Comparison of ENCODE assay signal across 26 mouse cellular contexts in genomic region chr12:87348029-87348428, GRCm38 (mm10). TPM values are rescaled to one million over a fixed set of nuclear protein-coding genes. Genes with fewer than 3 reads are reported as not detected.
DNase-seq lines count a peak whose midpoint lies in the region; ATAC-seq and TF ChIP-seq lines count a peak whose summit lies in the region.
"Had no signal": no experiment of that assay in that cellular context is flagged by ENCODE, and none has a peak within 500 bp of the region (broad histone marks: within the 10 kb centered on the region; RNA-seq: fewer than 3 reads in every experiment).

No protein-coding gene starts in this region.

- H3K9ac ChIP-seq in lung, postnatal 0 days (replicated peaks; ENCODE audit: low read depth) = no peak overlapping the region
- H3K9ac ChIP-seq: limb, embryonic 15.5 days; lung, embryonic 15.5 days; neural tube, embryonic 13.5 days had no signal

- no peak for TF ChIP-seq POLR2A in lung, adult 2 months (IDR thresholded peaks at IDR 0.05; ENCODE audit: borderline replicate concordance, extremely low read depth, low read depth, low read length)

- no peaks in the 10 kb centered on the region for H3K9me3 ChIP-seq in lung, postnatal 0 days (ENCODE audit: low read length)
- H3K9me3 ChIP-seq in megakaryocyte, embryonic 14.5 days = no peaks in the 10 kb centered on the region
- H3K9me3 ChIP-seq: hindbrain, embryonic 10.5 days; limb, embryonic 10.5 days; limb, embryonic 15.5 days; lung, embryonic 15.5 days; neural tube, embryonic 13.5 days had no signal

- no peak overlapping the region for H3K4me3 ChIP-seq in lung, postnatal 0 days (ENCODE audit: low read depth, low read length)
- no peak overlapping the region for H3K4me3 ChIP-seq in lung, adult 2 months (replicated peaks; ENCODE audit: extremely low read depth, low read depth, low read length)
- peak overlapping the region; percentile 19 for H3K4me3 ChIP-seq in megakaryocyte, embryonic 14.5 days (replicated peaks)
- H3K4me3 ChIP-seq: erythroblast, embryonic 14.5 days; hindbrain, embryonic 10.5 days; limb, embryonic 10.5 days; limb, embryonic 15.5 days; lung, embryonic 15.5 days; neural tube, embryonic 13.5 days had no signal

- no peak overlapping the region for H3K27ac ChIP-seq in lung, postnatal 0 days (ENCODE audit: low read length)
- H3K27ac ChIP-seq: hindbrain, embryonic 10.5 days; limb, embryonic 10.5 days; limb, embryonic 15.5 days; lung, embryonic 15.5 days; neural tube, embryonic 13.5 days had no signal

- no peaks in the 10 kb centered on the region for H3K4me1 ChIP-seq in lung, postnatal 0 days (ENCODE audit: insufficient read depth, low read depth, low read length)
- no peaks in the 10 kb centered on the region for H3K4me1 ChIP-seq in lung, adult 2 months (ENCODE audit: control insufficient read depth, insufficient read depth, low read length)
- peaks cover 29% of the 10 kb centered on the region for H3K4me1 ChIP-seq in megakaryocyte, embryonic 14.5 days
- H3K4me1 ChIP-seq: hindbrain, embryonic 10.5 days; limb, embryonic 10.5 days; limb, embryonic 15.5 days; lung, embryonic 15.5 days; neural tube, embryonic 13.5 days had no signal

- H3K36me3 ChIP-seq in lung, postnatal 0 days (ENCODE audit: insufficient read depth, low read length) = no peaks in the 10 kb centered on the region
- peaks cover 66% of the 10 kb centered on the region for H3K36me3 ChIP-seq in megakaryocyte, embryonic 14.5 days (replicated peaks; ENCODE audit: low read length)

- WGBS in lung, postnatal 0 days = 85% methylated on average over 2 of the region's 2 CpGs
- WGBS in lung, adult 2 months = 63% methylated on average over 2 of the region's 2 CpGs

- H3K27me3 ChIP-seq in lung, postnatal 0 days (replicated peaks; ENCODE audit: insufficient read depth, low read length) = no peaks in the 10 kb centered on the region
- no peaks in the 10 kb centered on the region for H3K27me3 ChIP-seq in megakaryocyte, embryonic 14.5 days (replicated peaks)
- H3K27me3 ChIP-seq: CH12.LX; limb, embryonic 15.5 days; lung, embryonic 15.5 days; neural tube, embryonic 13.5 days had no signal

- TF ChIP-seq CTCF in lung, postnatal 0 days (IDR thresholded peaks at IDR 0.05) = no peak
- no peak for TF ChIP-seq CTCF in lung, adult 2 months (IDR thresholded peaks at IDR 0.05; ENCODE audit: insufficient read depth, low read length)

- TF ChIP-seq EP300 in lung, postnatal 0 days (IDR thresholded peaks at IDR 0.05) = 0 out of 2 replicates have a peak, but pooled peaks have one; percentile 12

- DNase-seq in lung, postnatal 0 days (ENCODE audit: low spot score) = no peak
- no peak for DNase-seq in lung, adult 2 months
- DNase-seq in adipocyte (ENCODE audit: low spot score) = peak; percentile 81
- no peak for DNase-seq in natural killer cell, adult 2 months (ENCODE audit: low spot score in 2 of 2)
- no peak for DNase-seq in cerebellum, adult 8-10 months
- DNase-seq: cerebellum, adult 11-12 months; cerebellum, postnatal 10 days; heart, postnatal 14 days; kidney, postnatal 14 days; layer of hippocampus, adult 9-11 months; midbrain, embryonic 14.5 days; retina, postnatal 1 day; right cerebral cortex, postnatal 14 days had no signal

- no peak overlapping the region for H3K4me2 ChIP-seq in lung, postnatal 0 days (replicated peaks; ENCODE audit: low read depth, low read length)
- H3K4me2 ChIP-seq: limb, embryonic 15.5 days; lung, embryonic 15.5 days; neural tube, embryonic 13.5 days had no signal

- ATAC-seq in lung, postnatal 0 days = no peak
- peak; percentile 91 for ATAC-seq in granulocyte monocyte progenitor cell, adult 5-6 weeks (replicated peaks; ENCODE audit: poor library complexity, severe bottlenecking)
- ATAC-seq in monocyte, adult 5-6 weeks (replicated peaks; ENCODE audit: insufficient number of reproducible peaks, low FRiP score, low TSS enrichment, poor library complexity, severe bottlenecking) = no peak
- ATAC-seq: forebrain, embryonic 16.5 days; hindbrain, embryonic 16.5 days had no signal

RNA-seq across cellular contexts. Expression of gene Sptlc2, which starts 40.1 kb away (rescaled TPM):
- 194 and 216 TPM in 2 replicates for polyA plus RNA-seq in lung, postnatal 0 days (2015; fragmentation: Nextera tagmentation; extraction: Ambion mirVana)
- 18.6 and 35.0 TPM in 2 replicates for polyA plus RNA-seq in lung, adult 2 months (2012; rRNA removed)
- 124 and 145 TPM in 2 replicates for total RNA-seq in granulocyte monocyte progenitor cell, adult 5-6 weeks (2014; fragmentation: Nextera tagmentation)
- 153 and 160 TPM in 2 replicates for total RNA-seq in granulocyte monocyte progenitor cell, adult 5-6 weeks (2017)
- polyA plus RNA-seq in megakaryocyte, embryonic 14.5 days (2012; ENCODE audit: insufficient read depth, low replicate concordance) = 5.6 and 44.0 TPM in 2 replicates
- 143 to 275 TPM (median 270 TPM) in 3 replicates for total RNA-seq in monocyte, adult 5-6 weeks (2017)

RNA-seq across cellular contexts. Expression of gene Ism2, which starts 48.5 kb away (rescaled TPM):
- 0.75 and 2.2 TPM in 2 replicates for polyA plus RNA-seq in lung, postnatal 0 days (2015; fragmentation: Nextera tagmentation; extraction: Ambion mirVana)
- 0.38 and 0.56 TPM in 2 replicates for polyA plus RNA-seq in lung, adult 2 months (2012; rRNA removed)
- total RNA-seq in granulocyte monocyte progenitor cell, adult 5-6 weeks (2014; fragmentation: Nextera tagmentation) = not detected in 2 replicates
- not detected in 2 replicates for total RNA-seq in granulocyte monocyte progenitor cell, adult 5-6 weeks (2017)
- polyA plus RNA-seq in megakaryocyte, embryonic 14.5 days (2012; ENCODE audit: insufficient read depth, low replicate concordance) = 0.04 TPM in 1 of 2 replicates, not detected in the other
- total RNA-seq in monocyte, adult 5-6 weeks (2017) = not detected in 3 replicates
- total RNA-seq: gastrocnemius, adult 8-10 months had no signal
- polyA plus RNA-seq: erythroblast, embryonic 14.5 days had no signal
